Mouse (Mus musculus) bone marrow macrophage, adult 2 months (primary cell): ENCODE data around the gene Slc22a21.
"Not testable (repeated sequence)": the region's sequence is repeated elsewhere in the genome, so short reads cannot be mapped to it uniquely, and the experiment has no call there.

Source experiments
- CTCF ChIP-seq: IDR thresholded peaks from 2 replicates; pipeline ENCODE4 v1.5.1; 2012; ENCODE audit warnings: low read depth, mild to moderate bottlenecking, low read length, moderate library complexity
- POLR2A ChIP-seq: IDR thresholded peaks from 2 replicates; pipeline ENCODE4 v1.6.1; 2012; ENCODE audit warnings: mild to moderate bottlenecking, low read depth, low read length, borderline replicate concordance

GRCm38 (mm10) chr11:53950133-53950532, 30.0 kb downstream of the Slc22a21 start:
- not testable (repeated sequence) for TF ChIP-seq POLR2A, CTCF
